Mouse (Mus musculus) forebrain, embryonic 13.5 days (tissue): ENCODE data around the gene Zfp821. TPM values are rescaled to one million over a fixed set of nuclear protein-coding genes. Genes with fewer than 3 reads are reported as not detected.

Source experiments
- ATAC-seq: fragments of 200-750 bp; cut with Nextera tagmentation; 2 replicates; pipeline ENCODE4 v1.8.0; 2017
- H3K27ac ChIP-seq: fragments of 300-500 bp; sonication (generic); 2 replicates; pipeline ENCODE4 v1.5.1; 2015; ENCODE audit warnings: inconsistent platforms, mild to moderate bottlenecking, moderate library complexity
- H3K27me3 ChIP-seq: fragments of 300-500 bp; sonication (generic); 2 replicates; pipeline ENCODE4 v1.6.1; 2015; ENCODE audit warnings: mild to moderate bottlenecking, inconsistent platforms
- H3K36me3 ChIP-seq: fragments of 300-500 bp; sonication (generic); 2 replicates; pipeline ENCODE4 v1.6.1; 2015; ENCODE audit warnings: mild to moderate bottlenecking, inconsistent platforms; ENCODE audit not compliant: poor library complexity, severe bottlenecking
- H3K4me1 ChIP-seq: fragments of 300-500 bp; sonication (generic); 2 replicates; pipeline ENCODE4 v1.6.1; 2015; ENCODE audit warnings: inconsistent platforms
- H3K4me2 ChIP-seq: fragments of 300-500 bp; sonication (generic); 2 replicates; pipeline ENCODE4 v1.6.1; 2015; ENCODE audit warnings: inconsistent platforms, mild to moderate bottlenecking, moderate library complexity
- H3K4me3 ChIP-seq: fragments of 300-500 bp; sonication (generic); 2 replicates; pipeline ENCODE4 v1.5.1; 2015; ENCODE audit warnings: mild to moderate bottlenecking, inconsistent platforms
- H3K9ac ChIP-seq: fragments of 300-500 bp; sonication (generic); 2 replicates; pipeline ENCODE4 v1.6.1; 2015; ENCODE audit warnings: mild to moderate bottlenecking, inconsistent platforms
- H3K9me3 ChIP-seq: fragments of 300-500 bp; sonication (generic); replicated peaks from 2 replicates; pipeline ENCODE4 v1.6.1; 2016; ENCODE audit warnings: inconsistent platforms
- WGBS: fragments of 180-500 bp; shearing (Covaris S2); methylation state at CpG from one replicate; pipeline ENCODE4 v1.1.7; 2015; 5-methylcytosine and 5-hydroxymethylcytosine counted together
- polyA plus RNA-seq: library from polyadenylated mRNA; unstranded; fragments of >200 nt; fragmentation: Nextera tagmentation; extraction: Ambion mirVana; gene quantifications from 2 replicates; pipeline ENCODE4 v1.2.1, GENCODE M21; 2015

Gene Zfp821
- polyA plus RNA-seq: 71.3 and 73.1 TPM in 2 replicates

GRCm38 (mm10) chr8:109705320-109706075 is at the start of gene Zfp821:
Gene Zfp821 (plus strand): TSS chr8:109705546.
- Histone ChIP-seq H3K4me1 (peaks cover 34% of the 10 kb centered on the region), H3K9ac (peak within 1 kb of the TSS; percentile 99), H3K27me3 (0 out of 2 replicates have a peak, but pooled peaks cover 8% of the 10 kb centered on the region), H3K36me3 (peaks cover 28% of the 10 kb centered on the region), H3K4me3 (peak within 1 kb of the TSS; percentile 88), H3K4me2 (peak within 1 kb of the TSS; percentile 94), H3K9me3 (no peaks in the 10 kb centered on the region), H3K27ac (peak within 1 kb of the TSS; percentile 95)
- WGBS: under 1% methylated on average over 55 of the region's 100 CpGs
- peak; percentile 90 for ATAC-seq

GRCm38 (mm10) chr8:109656860-109657259 is 48.5 kb upstream of the Zfp821 start:
- Histone ChIP-seq H3K9ac (no peak overlapping the region), H3K27me3 (no peaks in the 10 kb centered on the region), H3K27ac (no peak overlapping the region), H3K4me3 (no peak overlapping the region), H3K4me2 (no peak overlapping the region), H3K36me3 (no peaks in the 10 kb centered on the region), H3K9me3 (no peaks in the 10 kb centered on the region), H3K4me1 (no peaks in the 10 kb centered on the region)
- 86% methylated on average over 3 of the region's 3 CpGs for WGBS
- ATAC-seq: no peak

DNA sequence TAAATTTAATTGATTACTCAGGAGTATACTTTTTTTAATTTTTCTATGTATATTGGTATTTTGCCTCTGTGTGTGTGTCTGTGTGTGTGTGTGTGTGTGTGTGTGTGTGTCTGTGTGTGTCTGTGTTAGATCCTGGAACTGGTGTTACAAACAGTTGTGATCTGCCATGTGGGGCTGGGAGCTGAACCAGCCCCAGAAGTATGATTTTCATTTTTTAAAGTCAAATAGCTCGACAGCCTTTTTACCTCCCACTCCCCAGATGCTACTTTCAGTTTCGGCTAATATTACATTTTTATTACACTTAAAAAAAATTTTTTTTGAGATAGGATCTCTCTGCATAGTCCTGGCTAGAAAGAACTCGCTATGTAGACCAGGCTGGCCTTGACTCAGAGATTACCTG is 43.0 kb upstream of the Zfp821 start:
- no peak overlapping the region for H3K9ac ChIP-seq
- H3K4me3 ChIP-seq: no peak overlapping the region
- 88% methylated on average over 3 of the region's 3 CpGs for WGBS

GRCm38 (mm10) chr8:109666616-109667015 is 38.7 kb upstream of the Zfp821 start:
- 93% methylated on average over 5 of the region's 5 CpGs for WGBS
- H3K36me3 ChIP-seq: peaks cover 50% of the 10 kb centered on the region

More for the DNA sequence above, 43.0 kb upstream of the Zfp821 start:
- no peak for ATAC-seq
- H3K36me3 ChIP-seq: peaks cover 7% of the 10 kb centered on the region
- no peaks in the 10 kb centered on the region for H3K27me3 ChIP-seq
- H3K4me1 ChIP-seq: no peaks in the 10 kb centered on the region
- H3K4me2 ChIP-seq: no peak overlapping the region
- H3K9me3 ChIP-seq: no peaks in the 10 kb centered on the region
- no peak overlapping the region for H3K27ac ChIP-seq

DNA sequence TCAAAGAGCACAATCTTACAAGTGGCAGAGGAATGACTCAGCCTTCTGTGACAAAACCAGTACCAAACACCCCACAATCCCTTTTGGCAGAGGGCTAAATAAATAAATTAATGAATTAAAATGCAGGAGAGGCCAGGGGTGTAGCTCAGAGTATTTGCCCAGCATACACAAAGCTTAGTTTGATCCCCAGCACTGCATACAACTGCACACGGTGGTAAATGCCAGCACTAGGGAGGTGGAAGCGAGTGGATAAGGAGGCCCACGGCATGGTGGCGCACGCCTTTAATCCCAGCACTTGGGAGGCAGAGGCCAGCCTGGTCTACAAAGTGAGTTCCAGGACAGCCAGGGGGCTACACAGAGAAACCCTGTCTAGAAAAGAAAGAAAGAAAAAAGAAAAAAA is 32.7 kb upstream of the Zfp821 start:
- Histone ChIP-seq H3K27ac (no peak overlapping the region), H3K4me2 (no peak overlapping the region), H3K9me3 (no peaks in the 10 kb centered on the region), H3K4me1 (no peaks in the 10 kb centered on the region), H3K27me3 (no peaks in the 10 kb centered on the region), H3K4me3 (no peak overlapping the region), H3K9ac (no peak overlapping the region), H3K36me3 (peaks cover 100% of the 10 kb centered on the region)
- WGBS: 84% methylated on average over 5 of the region's 5 CpGs
- no peak for ATAC-seq

More at GRCm38 (mm10) chr8:109666616-109667015, 38.7 kb upstream of the Zfp821 start:
- Histone ChIP-seq H3K9me3 (no peaks in the 10 kb centered on the region), H3K4me1 (no peaks in the 10 kb centered on the region), H3K4me3 (no peak overlapping the region), H3K4me2 (no peak overlapping the region), H3K27me3 (no peaks in the 10 kb centered on the region), H3K27ac (no peak overlapping the region), H3K9ac (no peak overlapping the region)
- no peak for ATAC-seq

DNA sequence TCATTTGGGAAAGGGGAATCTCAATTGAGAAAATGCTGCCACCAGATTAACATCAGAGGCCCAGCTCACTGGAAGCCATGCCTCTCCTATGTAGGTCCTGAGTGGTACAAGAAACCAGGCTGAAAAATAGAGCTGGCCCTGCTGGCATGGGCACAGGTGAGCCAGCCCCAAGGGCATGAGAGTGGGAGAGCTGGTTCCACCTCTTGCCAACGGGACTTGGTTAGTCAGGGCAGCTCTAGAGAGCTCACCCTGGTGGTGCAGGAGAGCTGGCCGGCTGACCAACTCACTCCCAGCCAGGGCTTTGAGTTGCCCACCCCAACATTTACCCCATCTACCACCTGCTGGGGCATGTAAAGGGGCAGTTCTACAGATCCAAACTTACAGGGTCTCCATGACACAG is 31.8 kb upstream of the Zfp821 start:
- Histone ChIP-seq H3K4me2 (no peak overlapping the region), H3K4me1 (no peaks in the 10 kb centered on the region), H3K27me3 (no peaks in the 10 kb centered on the region), H3K36me3 (peaks cover 100% of the 10 kb centered on the region), H3K9ac (no peak overlapping the region), H3K4me3 (no peak overlapping the region), H3K27ac (no peak overlapping the region), H3K9me3 (no peaks in the 10 kb centered on the region)
- no peak for ATAC-seq
- 92% methylated on average over 2 of the region's 2 CpGs for WGBS

GRCm38 (mm10) chr8:109675896-109676643 is 29.3 kb upstream of the Zfp821 start:
- Histone ChIP-seq H3K27me3 (no peaks in the 10 kb centered on the region), H3K4me3 (no peak overlapping the region), H3K9ac (no peak overlapping the region), H3K9me3 (no peaks in the 10 kb centered on the region), H3K4me2 (no peak overlapping the region), H3K36me3 (peaks cover 96% of the 10 kb centered on the region), H3K27ac (no peak overlapping the region), H3K4me1 (no peaks in the 10 kb centered on the region)
- WGBS: 95% methylated on average over 9 of the region's 9 CpGs
- no peak for ATAC-seq

DNA sequence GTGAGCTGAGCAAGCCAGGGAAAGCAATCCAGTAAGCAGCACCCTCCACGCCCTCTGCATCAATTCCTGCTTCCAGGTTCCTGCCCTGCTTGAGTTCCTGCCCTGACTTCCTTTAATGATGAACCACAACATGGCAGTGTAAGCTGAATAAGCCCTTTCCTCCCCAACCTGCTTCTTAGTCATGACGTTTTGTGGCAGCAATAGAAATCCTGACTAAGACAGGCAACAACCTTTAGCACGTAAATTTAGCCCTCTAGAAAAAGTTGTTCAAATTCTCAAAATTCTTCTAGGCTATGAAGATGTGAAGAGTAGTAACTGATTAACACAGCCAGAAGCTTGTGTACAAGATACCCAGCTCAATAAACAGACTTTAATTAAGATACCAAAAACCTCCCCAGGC is 23.8 kb upstream of the Zfp821 start:
- WGBS: 87% methylated on average over 3 of the region's 3 CpGs
- H3K9me3 ChIP-seq: no peaks in the 10 kb centered on the region
- no peak overlapping the region for H3K9ac ChIP-seq
- H3K27me3 ChIP-seq: no peaks in the 10 kb centered on the region
- H3K36me3 ChIP-seq: peaks cover 71% of the 10 kb centered on the region
- no peaks in the 10 kb centered on the region for H3K4me1 ChIP-seq
- no peak for ATAC-seq
- H3K4me2 ChIP-seq: no peak overlapping the region
- H3K27ac ChIP-seq: no peak overlapping the region
- H3K4me3 ChIP-seq: no peak overlapping the region

- Histone ChIP-seq H3K27ac (no peak overlapping the region), H3K4me3 (no peak overlapping the region), H3K4me1 (no peaks in the 10 kb centered on the region), H3K9me3 (no peaks in the 10 kb centered on the region), H3K4me2 (no peak overlapping the region), H3K36me3 (peaks cover 65% of the 10 kb centered on the region), H3K27me3 (no peaks in the 10 kb centered on the region), H3K9ac (no peak overlapping the region)
- 96% methylated on average over 5 of the region's 5 CpGs for WGBS
- ATAC-seq: no peak
These were observed 23.2 kb upstream of the Zfp821 start for GRCm38 (mm10) chr8:109682120-109682519.

GRCm38 (mm10) chr8:109687248-109687647 is 18.1 kb upstream of the Zfp821 start:
- Histone ChIP-seq H3K36me3 (peaks cover 22% of the 10 kb centered on the region), H3K27ac (no peak overlapping the region), H3K9ac (no peak overlapping the region), H3K27me3 (no peaks in the 10 kb centered on the region), H3K4me1 (peaks cover 24% of the 10 kb centered on the region), H3K4me3 (no peak overlapping the region), H3K9me3 (no peaks in the 10 kb centered on the region), H3K4me2 (no peak overlapping the region)
- no peak for ATAC-seq
- 97% methylated on average over 5 of the region's 5 CpGs for WGBS

- Histone ChIP-seq H3K27me3 (0 out of 2 replicates have a peak, but pooled peaks cover 3% of the 10 kb centered on the region), H3K36me3 (0 out of 2 replicates have a peak, but pooled peaks cover 4% of the 10 kb centered on the region), H3K9ac (peak overlapping the region; percentile 96), H3K4me2 (peak overlapping the region; percentile 84), H3K27ac (no peak overlapping the region), H3K4me1 (peaks cover 31% of the 10 kb centered on the region), H3K9me3 (no peaks in the 10 kb centered on the region), H3K4me3 (peak overlapping the region; percentile 91)
- WGBS: 59% methylated on average over 5 of the region's 5 CpGs
- ATAC-seq: no peak
These were observed 13.6 kb upstream of the Zfp821 start for GRCm38 (mm10) chr8:109691769-109692168.

- under 1% methylated on average over 38 of the region's 38 CpGs for WGBS
- Histone ChIP-seq H3K27ac (peak overlapping the region; percentile 60), H3K4me2 (peak overlapping the region; percentile 84), H3K27me3 (0 out of 2 replicates have a peak, but pooled peaks cover 3% of the 10 kb centered on the region), H3K9me3 (no peaks in the 10 kb centered on the region), H3K4me3 (peak overlapping the region; percentile 91), H3K4me1 (peaks cover 31% of the 10 kb centered on the region), H3K9ac (peak overlapping the region; percentile 96), H3K36me3 (0 out of 2 replicates have a peak, but pooled peaks cover 4% of the 10 kb centered on the region)
- ATAC-seq: peak; percentile 67
These were observed 12.8 kb upstream of the Zfp821 start for GRCm38 (mm10) chr8:109692443-109693145.
